Mouse (Mus musculus) hindbrain, embryonic 11.5 days (tissue): ENCODE measurements at regions not wholly inside any gene's neighbourhood (a gene's known extent, or its start where the extent isn't known, plus 50 kb on each side); places are given as distances from the start of the nearest gene placed in this dataset.

Experiments
- ATAC-seq: fragments of 200-750 bp; cut with Nextera tagmentation; 2 replicates; pipeline ENCODE4 v1.8.0; 2017; ENCODE audit warnings: mild to moderate bottlenecking, moderate TSS enrichment, moderate library complexity; ENCODE audit not compliant: low FRiP score
- DNase-seq: peaks from one replicate; pipeline ENCODE4 v3.0.0-alpha.2; 2015; ENCODE audit warnings: low spot score
- H3K27ac ChIP-seq: fragments of 300-500 bp; sonication (generic); 2 replicates; pipeline ENCODE4 v1.5.1; 2014; ENCODE audit warnings: mild to moderate bottlenecking, low read depth, low read length
- H3K27me3 ChIP-seq: fragments of 300-500 bp; sonication (generic); 2 replicates; pipeline ENCODE4 v1.6.1; 2014; ENCODE audit warnings: mild to moderate bottlenecking, low read length, moderate library complexity, mixed read lengths; ENCODE audit not compliant: control insufficient read depth, insufficient read depth
- H3K36me3 ChIP-seq: fragments of 300-500 bp; sonication (generic); 2 replicates; pipeline ENCODE4 v1.6.1; 2014; ENCODE audit warnings: mild to moderate bottlenecking, low read length, moderate library complexity, mixed read lengths; ENCODE audit not compliant: control insufficient read depth, insufficient read depth
- H3K4me1 ChIP-seq: fragments of 300-500 bp; sonication (generic); replicated peaks from 2 replicates; pipeline ENCODE4 v1.6.1; 2014; ENCODE audit warnings: low read length, mixed read lengths; ENCODE audit not compliant: control insufficient read depth, insufficient read depth
- H3K4me2 ChIP-seq: fragments of 300-500 bp; sonication (generic); replicated peaks from 2 replicates; pipeline ENCODE4 v1.6.1; 2014; ENCODE audit warnings: mild to moderate bottlenecking, low read depth, low read length
- H3K4me3 ChIP-seq: fragments of 300-500 bp; sonication (generic); 2 replicates; pipeline ENCODE4 v1.5.1; 2014; ENCODE audit warnings: low read depth, low read length
- H3K9ac ChIP-seq: fragments of 300-500 bp; sonication (generic); 2 replicates; pipeline ENCODE4 v1.6.1; 2014; ENCODE audit warnings: low read depth, low read length
- H3K9me3 ChIP-seq: fragments of 300-500 bp; sonication (generic); 2 replicates; pipeline ENCODE4 v1.6.1; 2016; ENCODE audit warnings: low read length; ENCODE audit not compliant: control insufficient read depth
- WGBS: fragments of 180-500 bp; shearing (Covaris S2); extraction: QIAGEN DNeasy Blood & Tissue Kit; methylation state at CpG from one replicate; pipeline ENCODE4 v1.1.7; 2014; 5-methylcytosine and 5-hydroxymethylcytosine counted together

GRCm38 (mm10) chr1:155504581-155505328, 53.2 kb upstream of the Acbd6 start:
- WGBS, result 66% methylated on average over 12 of the region's 12 CpGs
- Histone ChIP-seq H3K4me2 (no peak overlapping the region), H3K27me3 (no peaks in the 10 kb centered on the region), H3K4me1 (no peaks in the 10 kb centered on the region), H3K27ac (no peak overlapping the region), H3K36me3 (no peaks in the 10 kb centered on the region), H3K4me3 (no peak overlapping the region), H3K9ac (no peak overlapping the region), H3K9me3 (no peaks in the 10 kb centered on the region)
- ATAC-seq (no peak), DNase-seq (no peak)

GRCm38 (mm10) chr1:155505361-155506077, 52.4 kb upstream of the Acbd6 start:
- Histone ChIP-seq H3K4me1 (no peaks in the 10 kb centered on the region), H3K4me3 (no peak overlapping the region), H3K27me3 (no peaks in the 10 kb centered on the region), H3K9ac (no peak overlapping the region), H3K27ac (no peak overlapping the region), H3K4me2 (no peak overlapping the region), H3K36me3 (no peaks in the 10 kb centered on the region), H3K9me3 (no peaks in the 10 kb centered on the region)
- no peak for DNase-seq
- WGBS, result 82% methylated on average over 6 of the region's 6 CpGs
- no peak for ATAC-seq
